8 mouse cellular contexts compared by ENCODE assay signal in genomic region chr4:140358103-140358502, GRCm38 (mm10).
DNase-seq lines count a peak whose midpoint lies in the region; ATAC-seq and TF ChIP-seq lines count a peak whose summit lies in the region.

No protein-coding gene starts in this region.

- TF ChIP-seq EP300 in MEL (IDR thresholded peaks at IDR 0.05; ENCODE audit: low read depth in 1 of 2, low read length in 2 of 2): no peak

- peak; percentile 80 for DNase-seq in hindbrain, embryonic 11.5 days (ENCODE audit: low spot score)
- DNase-seq in MEL (ENCODE audit: low read depth, low spot score): peak; percentile 37
- DNase-seq in induced T-regulatory cell, adult 2 months (ENCODE audit: low read depth): peak; percentile 4
- peak; percentile 73 to 76 for DNase-seq in lung, postnatal 4 days
- peak; percentile 52 for DNase-seq in urinary bladder, adult 2 months (ENCODE audit: low spot score)
- DNase-seq in frontal cortex, postnatal 25 days (ENCODE audit: low spot score in 2 of 2): no peak

- H3K79me2 ChIP-seq in MEL (ENCODE audit: control insufficient read depth, insufficient read depth, low read length, poor library complexity): no peaks in the 10 kb centered on the region

- H3K27ac ChIP-seq in hindbrain, embryonic 11.5 days (ENCODE audit: low read depth, low read length): no peak overlapping the region
- no peak overlapping the region for H3K27ac ChIP-seq in hindbrain, embryonic 16.5 days (ENCODE audit: low read depth, low read length)
- no peak overlapping the region for H3K27ac ChIP-seq in MEL (ENCODE audit: control insufficient read depth, low read depth, low read length)

- no peak for TF ChIP-seq POLR2A in MEL (IDR thresholded peaks at IDR 0.05; ENCODE audit: control insufficient read depth in 1 of 2, insufficient read depth in 1 of 2, low read depth in 1 of 2, low read length in 2 of 2, poor library complexity in 1 of 2)

- no peak overlapping the region for H3K4me3 ChIP-seq in hindbrain, embryonic 11.5 days (ENCODE audit: low read depth, low read length)
- H3K4me3 ChIP-seq in hindbrain, embryonic 16.5 days (ENCODE audit: low read length): no peak overlapping the region
- no peak overlapping the region for H3K4me3 ChIP-seq in MEL (ENCODE audit: control insufficient read depth in 1 of 2, insufficient read depth in 1 of 2, low read depth in 2 of 2, low read length in 2 of 2)

- no peaks in the 10 kb centered on the region for H3K36me3 ChIP-seq in hindbrain, embryonic 11.5 days (ENCODE audit: control insufficient read depth, insufficient read depth, low read length)
- no peaks in the 10 kb centered on the region for H3K36me3 ChIP-seq in hindbrain, embryonic 16.5 days (ENCODE audit: control insufficient read depth, insufficient read depth, low read length)
- H3K36me3 ChIP-seq in MEL (ENCODE audit: control insufficient read depth in 1 of 2, insufficient read depth in 2 of 2, low read length in 2 of 2): no peaks in the 10 kb centered on the region

- H3K27me3 ChIP-seq in hindbrain, embryonic 11.5 days (ENCODE audit: control insufficient read depth, insufficient read depth, low read length): no peaks in the 10 kb centered on the region
- H3K27me3 ChIP-seq in hindbrain, embryonic 16.5 days (replicated peaks; ENCODE audit: control insufficient read depth, insufficient read depth, low read length): no peaks in the 10 kb centered on the region; the same call in 1 of the 2 replicates
- no peaks in the 10 kb centered on the region for H3K27me3 ChIP-seq in MEL (ENCODE audit: control insufficient read depth in 1 of 2, insufficient read depth in 2 of 2, low read length in 2 of 2)

- no peak for ATAC-seq in hindbrain, embryonic 11.5 days (ENCODE audit: low FRiP score)
- no peak for ATAC-seq in hindbrain, embryonic 16.5 days
- peak; percentile 68; the same call in 1 of the 2 replicates for ATAC-seq in common myeloid progenitor, adult 5-6 weeks (replicated peaks; ENCODE audit: low read depth, poor library complexity, severe bottlenecking)

- no peak overlapping the region for H3K9ac ChIP-seq in hindbrain, embryonic 11.5 days (ENCODE audit: low read depth, low read length)
- H3K9ac ChIP-seq in hindbrain, embryonic 16.5 days (ENCODE audit: low read depth, low read length): no peak overlapping the region
- H3K9ac ChIP-seq in MEL (ENCODE audit: control insufficient read depth, low read depth, low read length, poor library complexity, severe bottlenecking): no peak overlapping the region

- H3K9me3 ChIP-seq in hindbrain, embryonic 11.5 days (ENCODE audit: control insufficient read depth, low read length): no peaks in the 10 kb centered on the region
- H3K9me3 ChIP-seq in hindbrain, embryonic 16.5 days (ENCODE audit: control insufficient read depth, low read length): no peaks in the 10 kb centered on the region
- H3K9me3 ChIP-seq in MEL (replicated peaks; ENCODE audit: insufficient read depth, low read length): no peaks in the 10 kb centered on the region

- no peak for TF ChIP-seq CTCF in MEL (IDR thresholded peaks at IDR 0.05 in 2 of 3, conservative IDR thresholded peaks at IDR 0.05 in 1 of 3; ENCODE audit: control insufficient read depth in 1 of 3, insufficient read depth in 1 of 3, low read depth in 2 of 3, low read length in 3 of 3, poor library complexity in 1 of 3, severe bottlenecking in 1 of 3)

- no peaks in the 10 kb centered on the region for H3K4me1 ChIP-seq in hindbrain, embryonic 11.5 days (replicated peaks; ENCODE audit: control insufficient read depth, insufficient read depth, low read length)
- H3K4me1 ChIP-seq in hindbrain, embryonic 16.5 days (ENCODE audit: control insufficient read depth, insufficient read depth, low read depth, low read length): peaks cover 9% of the 10 kb centered on the region
- H3K4me1 ChIP-seq in MEL (ENCODE audit: control insufficient read depth in 1 of 2, insufficient read depth in 2 of 2, low read length in 2 of 2): no peaks in the 10 kb centered on the region

- WGBS in hindbrain, embryonic 11.5 days: 10% methylated on average over 5 of the region's 5 CpGs
- WGBS in hindbrain, embryonic 16.5 days: 9% methylated on average over 5 of the region's 5 CpGs

- no peak overlapping the region for H3K4me2 ChIP-seq in hindbrain, embryonic 11.5 days (replicated peaks; ENCODE audit: low read depth, low read length)
- H3K4me2 ChIP-seq in hindbrain, embryonic 16.5 days (ENCODE audit: low read length): no peak overlapping the region

- no peak for TF ChIP-seq RAD21 in MEL (IDR thresholded peaks at IDR 0.05; ENCODE audit: low read depth, low read length)

TF ChIP-seq in MEL, 35 proteins besides CTCF, POLR2A, EP300 and RAD21:
- no peak for TF ChIP-seq ZMIZ1 (IDR thresholded peaks at IDR 0.05; ENCODE audit: low read depth, low read length)
- no peak for TF ChIP-seq ZNF384 (IDR thresholded peaks at IDR 0.05; ENCODE audit: low read depth, low read length)
- TF ChIP-seq MYC (IDR thresholded peaks at IDR 0.05; ENCODE audit: low read depth, low read length): no peak
- TF ChIP-seq JUND (IDR thresholded peaks at IDR 0.05; ENCODE audit: low read depth, low read length): no peak
- no peak for TF ChIP-seq GABPA (IDR thresholded peaks at IDR 0.05; ENCODE audit: low read depth, low read length)
- TF ChIP-seq TCF12 (IDR thresholded peaks at IDR 0.05; ENCODE audit: low read depth, low read length): no peak
- TF ChIP-seq RCOR1 (IDR thresholded peaks at IDR 0.05; ENCODE audit: low read depth, low read length): no peak
- TF ChIP-seq MXI1 (IDR thresholded peaks at IDR 0.05; ENCODE audit: low read depth, low read length): no peak
- TF ChIP-seq SMC3 (IDR thresholded peaks at IDR 0.05; ENCODE audit: low read depth, low read length): no peak
- TF ChIP-seq E2F4 (IDR thresholded peaks at IDR 0.05; ENCODE audit: borderline replicate concordance, low read depth, low read length): no peak
- TF ChIP-seq KAT2A (conservative IDR thresholded peaks at IDR 0.05; ENCODE audit: low read depth, low read length): no peak
- TF ChIP-seq MEF2A (IDR thresholded peaks at IDR 0.05; ENCODE audit: extremely low read depth, insufficient replicate concordance, low read depth, low read length, poor library complexity, severe bottlenecking): no peak
- no peak for TF ChIP-seq POLR2AphosphoS5 (IDR thresholded peaks at IDR 0.05; ENCODE audit: borderline replicate concordance, low read depth, low read length)
- no peak for TF ChIP-seq SIN3A (IDR thresholded peaks at IDR 0.05; ENCODE audit: low read length)
- no peak for TF ChIP-seq ELF1 (IDR thresholded peaks at IDR 0.05; ENCODE audit: low read depth, low read length)
- TF ChIP-seq MAX (IDR thresholded peaks at IDR 0.05; ENCODE audit: low read length): no peak
- no peak for TF ChIP-seq USF1 (IDR thresholded peaks at IDR 0.05; ENCODE audit: low read depth, low read length)

Comparison
In these comparisons a context has a peak if more than half of its experiments do, and no peak if none do; other contexts are left out.
1. DNase-seq: peak in hindbrain, embryonic 11.5 days (single experiment), MEL (single experiment), induced T-regulatory cell, adult 2 months (single experiment), lung, postnatal 4 days (2 of 2) and urinary bladder, adult 2 months (single experiment); none in frontal cortex, postnatal 25 days (0 of 2).